Mouse (Mus musculus) kidney, embryonic 16.5 days (tissue): Measurements from ENCODE around the gene Rnf182. TPM values are rescaled to one million over a fixed set of nuclear protein-coding genes. Genes with fewer than 3 reads are reported as not detected.

Experiments used
- ATAC-seq: fragments of 200-750 bp; cut with Nextera tagmentation; 2 replicates; pipeline ENCODE4 v1.8.0; 2017; ENCODE audit warnings: moderate TSS enrichment; ENCODE audit not compliant: low FRiP score, low TSS enrichment
- H3K27ac ChIP-seq: fragments of 300-500 bp; sonication (generic); 2 replicates; pipeline ENCODE4 v1.5.1; 2014; ENCODE audit warnings: low read length
- H3K27me3 ChIP-seq: fragments of 300-500 bp; sonication (generic); 2 replicates; pipeline ENCODE4 v1.6.1; 2014; ENCODE audit warnings: low read length, control low read depth, mixed read lengths; ENCODE audit not compliant: insufficient read depth
- H3K36me3 ChIP-seq: fragments of 300-500 bp; sonication (generic); 2 replicates; pipeline ENCODE4 v1.6.1; 2014; ENCODE audit warnings: low read length, control low read depth, mixed read lengths; ENCODE audit not compliant: insufficient read depth
- H3K4me1 ChIP-seq: fragments of 300-500 bp; sonication (generic); 2 replicates; pipeline ENCODE4 v1.6.1; 2014; ENCODE audit warnings: low read length, control low read depth, mixed read lengths; ENCODE audit not compliant: insufficient read depth
- H3K4me2 ChIP-seq: fragments of 300-500 bp; sonication (generic); replicated peaks from 2 replicates; pipeline ENCODE4 v1.6.1; 2014; ENCODE audit warnings: low read depth, low read length
- H3K4me3 ChIP-seq: fragments of 300-500 bp; sonication (generic); 2 replicates; pipeline ENCODE4 v1.5.1; 2014; ENCODE audit warnings: mild to moderate bottlenecking, low read length
- H3K9ac ChIP-seq: fragments of 300-500 bp; sonication (generic); replicated peaks from 2 replicates; pipeline ENCODE4 v1.6.1; 2014; ENCODE audit warnings: low read length
- H3K9me3 ChIP-seq: fragments of 300-500 bp; sonication (generic); 2 replicates; pipeline ENCODE4 v1.6.1; 2016; ENCODE audit warnings: low read length, control low read depth
- WGBS: fragments of 180-500 bp; shearing (Covaris S2); extraction: QIAGEN DNeasy Blood & Tissue Kit; methylation state at CpG from one replicate; pipeline ENCODE4 v1.1.7; 2014; 5-methylcytosine and 5-hydroxymethylcytosine counted together
- polyA plus RNA-seq: library from polyadenylated mRNA; unstranded; fragments of >200 nt; fragmentation: Nextera tagmentation; extraction: Ambion mirVana; gene quantifications from 2 replicates; pipeline ENCODE4 v1.2.1, GENCODE M21; 2015

Gene Rnf182
- 1.6 and 3.2 TPM in 2 replicates for polyA plus RNA-seq

GRCm38 (mm10) chr13:43615577-43616254 lies at the start of gene Rnf182:
Gene Rnf182 (plus strand): TSS chr13:43615710.
- Histone ChIP-seq H3K4me2 (peak within 1 kb of the TSS; percentile 95), H3K4me3 (peak within 1 kb of the TSS; percentile 57), H3K9me3 (no peaks in the 10 kb centered on the region), H3K36me3 (no peaks in the 10 kb centered on the region), H3K27ac (no peak within 1 kb of the TSS), H3K4me1 (peaks cover 5% of the 10 kb centered on the region), H3K27me3 (peaks cover 14% of the 10 kb centered on the region; the same call in 1 of the 2 replicates), H3K9ac (peak within 1 kb of the TSS; percentile 67)
- peak; percentile 95 for ATAC-seq
- WGBS, result under 1% methylated on average over 47 of the region's 58 CpGs

- no peak overlapping the region for H3K4me3 ChIP-seq
- H3K9ac ChIP-seq, result no peak overlapping the region
- H3K27ac ChIP-seq, result no peak overlapping the region
- H3K9me3 ChIP-seq, result peaks cover 6% of the 10 kb centered on the region
- no peak overlapping the region for H3K4me2 ChIP-seq
- 90% methylated on average over 8 of the region's 8 CpGs for WGBS
- H3K4me1 ChIP-seq, result peaks cover 4% of the 10 kb centered on the region; the same call in 1 of the 2 replicates
- ATAC-seq, result no peak
- H3K27me3 ChIP-seq, result no peaks in the 10 kb centered on the region
- no peaks in the 10 kb centered on the region for H3K36me3 ChIP-seq
Measured at GRCm38 (mm10) chr13:43566184-43566583, 49.3 kb upstream of the Rnf182 start.

GRCm38 (mm10) chr13:43567141-43567891 lies 48.2 kb upstream of the Rnf182 start:
- no peak for ATAC-seq
- Histone ChIP-seq H3K36me3 (no peaks in the 10 kb centered on the region), H3K27ac (no peak overlapping the region), H3K27me3 (no peaks in the 10 kb centered on the region), H3K4me2 (no peak overlapping the region), H3K9me3 (peaks cover 8% of the 10 kb centered on the region), H3K9ac (no peak overlapping the region), H3K4me3 (no peak overlapping the region), H3K4me1 (no peaks in the 10 kb centered on the region)
- 69% methylated on average over 22 of the region's 25 CpGs for WGBS

- WGBS, result 73% methylated on average over 2 of the region's 2 CpGs
- no peaks in the 10 kb centered on the region for H3K27me3 ChIP-seq
- H3K27ac ChIP-seq, result no peak overlapping the region
- H3K9ac ChIP-seq, result no peak overlapping the region
- ATAC-seq, result no peak
- H3K4me3 ChIP-seq, result no peak overlapping the region
- no peak overlapping the region for H3K4me2 ChIP-seq
- no peaks in the 10 kb centered on the region for H3K36me3 ChIP-seq
- H3K4me1 ChIP-seq, result no peaks in the 10 kb centered on the region
- peaks cover 8% of the 10 kb centered on the region for H3K9me3 ChIP-seq
Measured at GRCm38 (mm10) chr13:43573979-43574378, 41.5 kb upstream of the Rnf182 start.

GRCm38 (mm10) chr13:43575431-43575830 lies 40.1 kb upstream of the Rnf182 start:
- WGBS, result 91% methylated on average over 5 of the region's 5 CpGs
- no peaks in the 10 kb centered on the region for H3K36me3 ChIP-seq
- peaks cover 8% of the 10 kb centered on the region for H3K9me3 ChIP-seq
- no peak overlapping the region for H3K27ac ChIP-seq
- ATAC-seq, result no peak
- no peak overlapping the region for H3K4me2 ChIP-seq
- H3K4me3 ChIP-seq, result no peak overlapping the region
- H3K27me3 ChIP-seq, result no peaks in the 10 kb centered on the region
- no peak overlapping the region for H3K9ac ChIP-seq
- H3K4me1 ChIP-seq, result no peaks in the 10 kb centered on the region

- Histone ChIP-seq H3K27ac (no peak overlapping the region), H3K27me3 (no peaks in the 10 kb centered on the region), H3K4me2 (no peak overlapping the region), H3K9me3 (no peaks in the 10 kb centered on the region; the same call in 1 of the 2 replicates), H3K4me1 (no peaks in the 10 kb centered on the region), H3K36me3 (no peaks in the 10 kb centered on the region), H3K4me3 (no peak overlapping the region), H3K9ac (no peak overlapping the region)
- ATAC-seq, result no peak
- 77% methylated on average over 5 of the region's 5 CpGs for WGBS
Measured at GRCm38 (mm10) chr13:43577254-43577653, 38.3 kb upstream of the Rnf182 start.

- Histone ChIP-seq H3K9ac (no peak overlapping the region), H3K27ac (no peak overlapping the region), H3K27me3 (no peaks in the 10 kb centered on the region), H3K4me3 (no peak overlapping the region), H3K4me1 (no peaks in the 10 kb centered on the region), H3K4me2 (no peak overlapping the region), H3K9me3 (no peaks in the 10 kb centered on the region; the same call in 1 of the 2 replicates), H3K36me3 (no peaks in the 10 kb centered on the region)
- no peak for ATAC-seq
- WGBS, result 90% methylated on average over 12 of the region's 12 CpGs
Measured at GRCm38 (mm10) chr13:43577766-43578165, 37.7 kb upstream of the Rnf182 start.

- H3K27me3 ChIP-seq, result no peaks in the 10 kb centered on the region
- no peak for ATAC-seq
- H3K4me3 ChIP-seq, result no peak overlapping the region
- peak overlapping the region; percentile 25; the same call in 1 of the 2 replicates for H3K4me2 ChIP-seq
- no peaks in the 10 kb centered on the region for H3K4me1 ChIP-seq
- H3K9me3 ChIP-seq, result no peaks in the 10 kb centered on the region; the same call in 1 of the 2 replicates
- WGBS, result 21% methylated on average over 18 of the region's 18 CpGs
- H3K9ac ChIP-seq, result no peak overlapping the region
- H3K36me3 ChIP-seq, result no peaks in the 10 kb centered on the region
- H3K27ac ChIP-seq, result no peak overlapping the region
Measured at GRCm38 (mm10) chr13:43579740-43580139, 35.8 kb upstream of the Rnf182 start.

GRCm38 (mm10) chr13:43580661-43581060 lies 34.8 kb upstream of the Rnf182 start:
- no peaks in the 10 kb centered on the region for H3K36me3 ChIP-seq
- no peak overlapping the region for H3K4me2 ChIP-seq
- no peak for ATAC-seq

GRCm38 (mm10) chr13:43582961-43583360 lies 32.5 kb upstream of the Rnf182 start:
- Histone ChIP-seq H3K27ac (no peak overlapping the region), H3K9me3 (no peaks in the 10 kb centered on the region), H3K36me3 (no peaks in the 10 kb centered on the region), H3K4me2 (no peak overlapping the region), H3K9ac (no peak overlapping the region), H3K27me3 (no peaks in the 10 kb centered on the region), H3K4me1 (no peaks in the 10 kb centered on the region), H3K4me3 (no peak overlapping the region)
- no peak for ATAC-seq
- WGBS, result 40% methylated on average over 16 of the region's 16 CpGs

More at GRCm38 (mm10) chr13:43580661-43581060, 34.8 kb upstream of the Rnf182 start:
- Histone ChIP-seq H3K27ac (no peak overlapping the region), H3K4me1 (no peaks in the 10 kb centered on the region), H3K9ac (no peak overlapping the region), H3K4me3 (no peak overlapping the region), H3K9me3 (no peaks in the 10 kb centered on the region; the same call in 1 of the 2 replicates), H3K27me3 (no peaks in the 10 kb centered on the region)
- 95% methylated on average over 5 of the region's 5 CpGs for WGBS
